Mouse (Mus musculus): ENCODE results near the gene Tnfrsf26. TPM values are rescaled to one million over a fixed set of nuclear protein-coding genes. Genes with fewer than 3 reads are reported as not detected.

Gene Tnfrsf26
- polyA plus RNA-seq (2012; rRNA removed), result 0.14 and 0.21 TPM in 2 replicates

GRCm38 (mm10) chr7:143628540-143628939 lies at the start of gene Tnfrsf26:
Gene Tnfrsf26 (minus strand): TSS chr7:143628722.

GRCm38 (mm10) chr7:143649034-143649768 lies 20.7 kb upstream of the Tnfrsf26 start, which contains the start of gene Tnfrsf22:
Gene Tnfrsf22 (minus strand): TSS chr7:143649661.

GRCm38 (mm10) chr7:143599428-143600230 lies 28.9 kb downstream of the Tnfrsf26 start, which contains the start of gene Cars:
Gene Cars (minus strand): TSS chr7:143600090.

Other genes with a start within 250 kb of the Tnfrsf26 start
- 13.2 and 18.0 TPM in 2 replicates for gene Cdkn1c, start 167.7 kb downstream of the Tnfrsf26 start, polyA plus RNA-seq (2012; rRNA removed)
- 239 and 336 TPM in 2 replicates for gene Slc22a18, start 155.0 kb downstream of the Tnfrsf26 start, polyA plus RNA-seq (2012; rRNA removed)
- 7.0 and 7.4 TPM in 2 replicates for gene Phlda2, start 125.6 kb downstream of the Tnfrsf26 start, polyA plus RNA-seq (2012; rRNA removed)
- gene Nap1l4, start 79.6 kb downstream of the Tnfrsf26 start, polyA plus RNA-seq (2012; rRNA removed), result 36.4 and 41.5 TPM in 2 replicates
- gene Cars, start 28.6 kb downstream of the Tnfrsf26 start, polyA plus RNA-seq (2012; rRNA removed), result 13.5 and 14.9 TPM in 2 replicates
- gene Tnfrsf22, start 20.9 kb upstream of the Tnfrsf26 start, polyA plus RNA-seq (2012; rRNA removed), result 1.9 and 2.1 TPM in 2 replicates
- 3.5 and 3.7 TPM in 2 replicates for gene Tnfrsf23, start 57.1 kb upstream of the Tnfrsf26 start, polyA plus RNA-seq (2012; rRNA removed)
- 45.7 and 55.9 TPM in 2 replicates for gene Osbpl5, start 128.3 kb upstream of the Tnfrsf26 start, polyA plus RNA-seq (2012; rRNA removed)
- not detected in 2 replicates for gene Mrgprg, start 138.3 kb upstream of the Tnfrsf26 start, polyA plus RNA-seq (2012; rRNA removed)
- 3.1 and 4.2 TPM in 2 replicates for gene Mrgpre, start 155.8 kb upstream of the Tnfrsf26 start, polyA plus RNA-seq (2012; rRNA removed)
- gene Nadsyn1, start 194.1 kb upstream of the Tnfrsf26 start, polyA plus RNA-seq (2012; rRNA removed), result 46.3 and 48.2 TPM in 2 replicates
- gene Dhcr7, start 194.4 kb upstream of the Tnfrsf26 start, polyA plus RNA-seq (2012; rRNA removed), result 228 and 352 TPM in 2 replicates
- not detected in 2 replicates for gene Gm498, start 238.1 kb upstream of the Tnfrsf26 start, polyA plus RNA-seq (2012; rRNA removed)